Mouse (Mus musculus) lung, postnatal 0 days (tissue): ENCODE data around the gene Gm10203.

ENCODE experiments used
- CTCF ChIP-seq: IDR thresholded peaks from 2 replicates; pipeline ENCODE4 v1.5.1; 2016; ENCODE audit warnings: antibody characterized with exemption, mild to moderate bottlenecking
- EP300 ChIP-seq: IDR thresholded peaks from 2 replicates; pipeline ENCODE4 v1.6.1; 2016; ENCODE audit warnings: antibody characterized with exemption, mild to moderate bottlenecking, control low read depth

DNA sequence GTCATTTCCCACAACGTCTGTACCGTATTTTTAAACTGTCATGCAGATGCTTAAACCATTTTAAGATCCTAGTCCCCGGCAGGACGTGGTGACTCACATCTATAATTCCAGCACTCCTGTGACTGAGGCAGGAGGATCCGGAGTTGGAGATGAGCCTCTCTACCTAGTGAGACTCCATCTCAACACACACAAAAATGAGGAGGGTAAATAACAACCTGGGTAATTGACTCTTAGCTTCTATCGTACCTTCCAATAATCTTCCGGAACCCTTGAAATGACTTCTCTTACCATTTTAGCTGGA, 28.1 kb upstream of the Gm10203 start:
- no peak for TF ChIP-seq CTCF
- no peak for TF ChIP-seq EP300
